Mouse (Mus musculus) right cerebral cortex, postnatal 10 days (tissue): ENCODE measurements around the gene Prm1.

Experiments
- DNase-seq, 2 experiments: peaks; one replicate each; pipeline ENCODE4 v3.0.0; 2021; ENCODE audit warnings: low spot score in 2 of 2

Prm1 gene

DNA sequence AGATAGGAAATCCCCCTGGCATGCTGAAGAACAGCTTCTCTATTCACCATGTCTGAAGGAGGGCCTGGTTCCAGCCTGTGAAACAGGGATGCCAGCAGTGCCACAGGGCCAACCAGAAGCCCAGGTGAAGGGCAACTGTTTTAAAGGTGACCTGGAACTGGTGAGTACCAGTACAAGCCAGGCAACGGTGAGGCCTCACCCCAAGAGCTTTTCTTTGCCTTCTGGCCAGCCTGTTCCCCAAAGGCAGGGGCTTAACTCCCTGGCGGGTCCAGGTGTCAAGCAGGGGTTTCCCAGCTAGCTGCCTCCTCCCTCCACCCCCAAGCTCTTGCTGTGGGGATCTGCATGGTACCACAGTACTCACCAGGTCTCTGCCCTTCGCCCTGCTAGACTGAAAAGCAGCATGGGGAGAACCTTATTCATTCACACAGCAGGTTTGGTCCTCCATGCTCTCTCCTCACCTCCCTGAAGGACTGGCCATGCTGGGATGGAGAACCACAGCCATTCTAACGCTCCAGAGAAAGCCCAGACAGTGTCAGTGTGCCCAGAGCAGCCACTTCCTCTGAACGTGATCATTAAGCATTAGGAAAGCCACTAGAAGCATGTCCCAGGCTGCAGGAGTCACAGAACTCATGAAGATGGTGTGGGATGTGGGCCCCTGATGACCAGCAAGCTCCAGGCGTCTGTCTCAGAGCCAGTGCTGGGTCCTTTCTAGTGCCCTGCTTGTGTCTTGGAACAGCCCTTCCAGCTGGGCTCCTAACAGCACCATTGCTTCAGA lies 23.1 kb downstream of the Prm1 start:
- no peak for DNase-seq

DNA sequence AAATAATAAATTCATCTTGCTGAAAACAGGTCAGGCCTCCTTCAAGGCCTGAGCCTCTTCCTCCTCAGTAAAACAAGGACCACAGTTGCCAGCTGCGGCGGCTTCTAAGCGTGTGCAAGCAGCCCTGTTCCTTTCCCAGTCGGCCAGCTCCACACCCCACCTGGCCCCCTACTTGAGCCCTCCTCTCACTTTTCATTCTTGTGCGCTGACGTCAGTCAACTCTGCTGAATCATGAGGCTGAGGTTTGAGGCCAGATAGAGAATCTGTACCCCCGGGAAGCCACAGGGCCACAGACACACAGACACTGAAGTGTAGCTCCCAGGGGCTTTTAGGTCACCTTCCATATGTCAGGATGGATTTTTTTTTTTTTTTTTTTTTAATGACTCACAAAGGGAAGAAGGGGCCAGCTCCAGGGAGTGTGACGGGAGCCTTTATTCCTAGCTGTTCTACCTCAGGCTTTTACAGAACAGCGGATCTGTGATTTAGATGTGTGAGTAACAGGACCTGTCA lies 23.7 kb downstream of the Prm1 start:
- DNase-seq = no peak

- no peak for DNase-seq
Observed at GRCm38 (mm10) chr16:10780631-10781120, 25.0 kb downstream of the Prm1 start.

DNA sequence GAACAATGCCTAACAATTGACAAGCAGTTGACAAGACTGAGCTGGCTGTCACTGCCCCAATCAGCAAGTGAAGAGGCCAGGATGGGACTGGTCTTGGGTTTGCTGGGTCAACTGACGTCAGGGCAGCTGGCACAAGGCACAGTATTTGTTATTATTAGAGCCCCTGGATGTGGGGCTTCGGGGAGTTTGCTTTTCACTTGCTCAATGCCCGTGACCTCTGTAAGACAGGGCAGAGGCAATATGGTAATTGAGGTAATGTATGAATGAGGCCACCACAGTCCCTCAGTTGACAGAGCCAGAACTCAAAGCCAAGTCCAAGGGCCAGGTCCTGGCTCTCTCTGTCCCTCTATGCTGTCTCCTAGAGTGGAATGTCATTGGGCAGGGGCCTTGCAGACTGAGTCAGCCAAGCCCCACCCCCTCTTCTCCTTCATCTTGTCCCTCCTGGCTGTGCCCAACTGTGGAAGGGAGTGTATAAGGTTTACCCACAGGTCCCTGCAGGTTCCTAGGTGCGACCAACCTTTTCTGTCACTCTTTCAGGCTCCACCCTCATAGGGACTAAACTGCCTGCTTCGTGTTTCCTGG lies 28.0 kb downstream of the Prm1 start:
- no peak for DNase-seq

GRCm38 (mm10) chr16:10776322-10776721 lies 29.3 kb downstream of the Prm1 start:
- no peak for DNase-seq

- DNase-seq = no peak
Observed at GRCm38 (mm10) chr16:10774726-10775125, 30.9 kb downstream of the Prm1 start.

DNA sequence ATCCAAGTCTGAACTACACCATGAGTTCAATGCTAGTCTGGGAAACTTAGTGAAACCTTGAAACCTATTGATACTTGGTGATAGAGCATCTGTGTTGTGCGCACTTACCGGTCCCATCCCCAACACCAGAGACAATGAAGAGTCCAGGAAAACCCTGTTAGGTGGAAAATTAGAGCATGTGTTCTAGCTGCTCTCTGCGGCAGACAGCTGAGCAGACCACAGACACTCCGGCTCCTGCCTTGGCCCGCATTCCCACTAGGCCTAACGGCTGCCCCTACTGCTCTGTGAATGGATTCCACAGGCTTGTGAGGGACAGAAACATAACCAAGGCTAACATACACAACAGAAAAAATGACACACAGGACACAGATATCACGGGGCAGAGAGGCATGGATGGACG lies 32.1 kb downstream of the Prm1 start:
- no peak for DNase-seq

DNA sequence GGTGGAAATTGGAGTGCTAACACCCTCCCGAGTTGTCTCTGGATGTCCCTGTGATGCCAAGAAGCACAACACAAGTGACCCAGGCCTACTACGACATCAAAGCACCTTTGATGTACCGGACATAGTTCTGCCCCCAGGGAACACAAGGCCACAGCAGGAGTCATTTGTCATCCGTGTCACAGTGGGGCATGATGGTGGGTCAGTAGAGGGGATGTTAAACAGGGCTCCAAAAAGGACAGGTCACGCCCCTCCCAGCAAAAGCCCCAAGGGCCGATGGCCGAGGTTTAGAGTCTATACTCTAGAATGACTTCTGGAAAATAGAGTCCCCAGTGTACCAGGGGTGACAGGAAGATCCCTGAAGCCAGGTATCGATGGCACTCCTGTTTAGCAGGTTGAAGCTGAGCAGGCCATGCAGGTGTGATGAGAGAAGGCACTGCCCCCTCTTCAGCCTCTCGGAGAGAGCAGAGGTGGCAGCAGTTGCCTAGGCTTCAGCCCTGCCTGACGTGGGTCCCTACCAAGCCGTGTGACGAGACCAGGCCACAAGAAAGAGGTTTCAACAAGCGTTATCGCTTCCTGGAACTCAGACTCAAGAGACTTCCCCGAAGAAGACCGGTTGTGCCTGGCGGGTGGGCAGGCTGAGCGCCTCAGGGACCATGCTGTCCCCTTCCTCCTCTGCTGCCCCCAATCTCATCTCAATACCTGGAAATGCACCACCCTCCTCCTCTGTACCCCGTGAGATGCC lies 33.7 kb downstream of the Prm1 start:
- DNase-seq = no peak

DNA sequence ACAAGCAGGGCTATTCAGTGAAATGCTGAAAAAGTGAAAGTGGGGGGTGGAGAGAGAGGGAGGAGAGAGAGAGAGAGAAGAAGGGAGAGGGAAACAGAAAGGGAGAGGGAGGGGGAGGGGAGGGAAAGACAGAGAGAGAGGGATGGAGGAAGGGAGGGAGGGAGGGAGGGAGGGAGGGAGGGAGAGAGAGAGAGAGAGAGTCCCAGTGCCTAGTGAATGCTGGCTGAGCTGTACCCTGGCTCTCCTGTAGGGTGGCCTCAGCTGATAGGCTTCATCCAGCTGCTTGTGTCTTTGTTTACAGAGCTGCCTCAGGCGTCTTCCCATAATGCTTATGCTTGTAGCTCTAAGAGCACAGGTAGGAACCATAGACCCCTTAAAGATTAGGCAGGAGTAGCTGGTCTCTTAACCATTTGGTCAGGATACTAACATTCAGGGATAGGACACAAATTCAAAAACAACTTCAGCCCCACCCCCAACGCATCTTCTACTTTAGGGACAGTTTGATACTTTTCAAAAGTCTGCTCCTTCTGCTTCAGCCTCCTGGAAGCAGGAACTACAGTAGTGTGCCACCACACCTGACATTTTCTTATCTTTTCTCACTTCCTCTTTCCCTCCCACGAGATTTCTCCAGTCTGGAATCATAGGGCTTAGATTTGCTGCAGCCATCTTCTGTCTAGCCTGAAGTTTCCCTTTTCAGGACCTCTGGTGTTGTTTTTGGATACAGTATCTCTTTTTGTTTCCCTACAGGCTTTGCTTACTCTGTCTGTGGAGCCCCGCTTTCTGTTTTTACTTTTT lies 34.9 kb downstream of the Prm1 start:
- DNase-seq = no peak

DNA sequence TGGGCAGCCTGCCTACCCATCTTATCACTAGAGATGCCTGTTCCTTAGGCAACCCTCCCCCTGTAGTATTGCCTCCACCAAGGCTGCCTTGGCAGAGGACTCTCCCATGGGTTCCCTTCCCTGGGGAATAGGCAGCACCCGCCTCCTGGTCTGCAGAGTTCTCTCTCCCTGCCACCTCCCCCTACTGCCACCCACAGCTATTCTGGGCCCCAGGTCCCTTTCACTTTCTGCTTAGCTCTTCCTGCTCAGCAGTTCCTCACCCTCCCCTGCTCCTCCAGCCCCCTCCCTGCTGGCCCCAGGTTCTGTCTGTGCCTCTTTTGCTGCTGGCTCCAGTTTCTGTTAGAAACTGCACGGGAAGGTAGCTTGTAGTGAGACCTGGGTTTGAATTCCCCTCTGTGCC lies 36.0 kb downstream of the Prm1 start:
- DNase-seq = no peak

GRCm38 (mm10) chr16:10768821-10769220 lies 36.8 kb downstream of the Prm1 start:
- DNase-seq = no peak

DNA sequence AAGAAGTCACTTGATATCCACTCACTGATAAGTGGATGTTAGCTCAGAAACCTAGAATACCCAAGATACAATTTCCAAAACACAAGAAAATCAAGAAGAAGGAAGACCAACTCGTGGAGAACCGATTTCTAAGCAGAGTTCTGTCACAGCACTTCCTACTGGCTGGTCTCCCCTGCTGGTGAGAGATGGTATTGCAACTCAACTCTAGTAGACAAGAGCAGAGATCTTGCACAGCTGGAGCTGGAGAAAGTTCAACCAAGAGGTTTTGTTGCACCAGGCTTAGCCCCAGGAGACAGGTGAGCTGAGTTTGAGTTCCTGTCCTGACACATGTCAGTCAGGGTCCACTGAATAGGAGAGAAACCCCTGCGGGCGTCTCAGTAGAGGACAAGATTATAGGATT lies 38.5 kb downstream of the Prm1 start:
- DNase-seq = peak in 1 of 2 experiments; percentile 69

DNA sequence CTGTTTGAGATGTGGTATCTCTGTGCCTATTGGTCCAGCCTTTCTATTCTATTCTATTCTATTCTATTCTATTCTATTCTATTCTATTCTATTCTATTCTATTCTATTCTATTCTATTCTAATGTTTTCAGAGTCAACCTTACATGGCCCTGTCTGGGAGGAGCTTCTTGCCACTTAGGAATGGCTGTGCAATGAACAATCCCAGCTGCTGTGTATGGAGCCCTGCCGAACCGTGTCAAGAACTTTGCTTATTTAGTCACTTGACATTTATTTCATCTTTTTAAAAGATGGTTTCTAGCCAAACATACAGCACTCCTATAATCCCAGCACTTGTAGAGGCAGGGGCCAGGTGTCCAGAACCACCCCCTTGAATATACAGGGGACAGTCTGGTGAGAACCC lies 41.3 kb downstream of the Prm1 start:
- no peak for DNase-seq

GRCm38 (mm10) chr16:10763540-10764264 lies 41.9 kb downstream of the Prm1 start:
- DNase-seq = no peak

GRCm38 (mm10) chr16:10762569-10763180 lies 43.0 kb downstream of the Prm1 start:
- no peak for DNase-seq

- DNase-seq = no peak
Observed at GRCm38 (mm10) chr16:10761182-10761581, 44.5 kb downstream of the Prm1 start.

- no peak for DNase-seq
Observed at GRCm38 (mm10) chr16:10756168-10756567, 49.5 kb downstream of the Prm1 start.

DNA sequence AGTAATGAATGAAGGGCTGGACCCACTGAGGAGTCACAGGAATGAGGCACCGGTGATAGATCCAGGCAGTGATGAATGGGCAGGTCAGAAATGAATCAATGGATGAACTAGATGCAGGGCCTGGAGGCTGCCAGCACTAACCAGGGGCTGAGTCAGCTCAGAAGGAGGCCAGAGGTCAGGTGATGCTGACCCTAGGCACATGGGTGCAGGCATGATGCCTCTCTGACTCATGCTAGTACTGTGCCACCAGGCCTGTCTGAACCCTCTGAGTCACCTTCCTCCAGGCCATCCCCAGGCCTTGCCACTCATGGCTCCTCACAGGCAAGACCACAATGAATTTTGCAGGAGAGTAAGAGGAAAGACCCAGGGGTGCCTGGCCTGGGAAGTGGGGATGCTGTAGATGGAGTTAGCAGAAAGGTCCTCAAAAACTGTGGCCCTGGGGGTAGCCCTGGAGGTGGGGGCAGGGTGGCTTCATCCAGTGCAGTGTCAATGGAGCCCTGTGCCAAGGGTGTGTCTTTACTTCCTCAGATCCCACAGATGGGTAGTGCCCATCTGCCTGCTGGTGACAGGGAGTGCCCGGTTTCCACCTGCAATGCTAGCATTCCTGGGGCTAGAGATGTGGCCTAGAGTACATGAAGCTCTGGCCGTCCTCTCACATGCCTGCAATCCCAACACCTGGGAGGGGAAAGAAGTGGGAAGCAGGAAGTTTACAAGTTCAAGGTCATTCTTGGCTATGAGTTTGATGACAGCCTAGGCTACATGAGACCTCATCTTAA lies 50.9 kb downstream of the Prm1 start:
- no peak for DNase-seq

DNA sequence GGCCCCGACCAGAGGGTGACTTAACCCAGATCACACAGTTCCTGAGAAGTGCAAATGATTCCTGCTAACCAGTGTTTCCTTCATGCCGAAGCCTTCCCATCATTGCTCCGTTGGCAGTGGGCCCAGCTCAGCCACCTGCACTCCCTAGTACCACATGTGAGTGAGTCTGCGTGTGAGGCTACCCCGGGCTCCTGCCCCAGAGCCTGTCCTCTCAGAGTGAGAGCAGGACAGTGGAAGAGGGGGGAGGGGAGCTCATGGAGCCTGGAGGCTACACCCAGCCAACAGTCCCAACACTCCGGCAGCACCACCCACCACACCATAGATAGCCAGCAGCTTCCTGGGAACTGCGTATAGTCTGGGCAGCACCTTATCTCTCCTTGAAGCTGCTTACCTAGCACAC lies 55.8 kb downstream of the Prm1 start:
- DNase-seq = peak; percentile 63 to 66

DNA sequence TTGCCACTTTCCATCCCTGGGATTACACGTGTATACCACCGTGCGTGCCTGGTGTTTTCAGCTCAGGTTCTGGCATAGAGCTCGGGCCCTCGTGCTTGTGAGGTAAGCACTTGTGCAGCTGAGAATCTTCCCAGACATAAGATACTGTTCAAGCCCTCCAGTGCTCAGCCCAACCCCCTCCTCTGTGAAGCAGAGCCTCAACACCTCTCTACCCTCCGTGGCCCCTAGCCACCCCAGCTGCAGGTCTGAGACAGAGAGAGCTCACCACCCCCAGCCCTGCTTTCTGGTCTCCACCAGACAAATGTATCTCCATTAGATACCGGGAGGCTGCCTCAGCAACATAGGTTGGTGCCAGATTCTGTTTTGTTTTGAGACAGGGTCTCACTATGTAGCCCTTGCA lies 56.4 kb downstream of the Prm1 start:
- DNase-seq = no peak
